Mouse (Mus musculus) cerebellum, adult 11 months (tissue): ENCODE results near the gene Osbpl2.

Experiments
- DNase-seq: peaks from one replicate; pipeline ENCODE4 v3.0.0; 2022

The Osbpl2 gene

DNA sequence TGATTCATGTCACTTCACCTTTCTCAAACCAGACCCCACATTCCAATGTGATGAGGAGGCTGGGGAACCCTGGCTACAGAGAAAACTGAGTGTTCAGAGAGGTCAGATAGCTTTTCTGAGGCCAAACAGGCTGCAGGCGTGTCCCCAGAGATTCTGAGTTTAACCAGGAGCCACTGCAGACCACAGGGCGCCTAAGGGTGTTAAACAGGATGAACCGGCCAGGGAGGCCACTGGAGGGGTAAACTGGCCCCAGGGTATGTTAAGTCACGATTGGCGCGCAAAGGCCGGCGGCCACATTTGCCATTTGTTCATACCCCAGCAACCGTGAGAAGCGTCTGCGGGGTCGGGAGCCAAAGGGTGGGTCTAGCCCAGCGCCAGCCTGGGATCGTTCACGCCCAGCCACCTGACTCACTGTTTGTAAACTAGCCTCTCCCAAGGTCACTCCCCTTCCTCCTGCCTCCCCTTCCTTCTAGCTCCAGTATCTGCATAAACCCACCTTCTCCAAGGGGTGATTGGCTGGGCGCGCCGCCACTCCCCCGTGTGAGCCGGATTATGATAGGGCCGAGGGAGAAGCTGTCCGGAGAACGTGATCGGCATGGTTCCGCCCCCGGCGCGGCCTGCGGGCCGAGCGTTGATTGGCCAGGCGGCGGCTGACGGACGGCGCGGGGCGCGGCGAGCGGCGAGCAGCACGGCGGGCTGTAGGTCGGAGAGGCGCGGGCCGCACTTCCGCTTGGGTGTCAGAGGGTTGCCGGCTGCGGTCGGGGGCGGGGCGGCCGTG, at the start of gene Osbpl2:
Osbpl2 (plus strand) TSS at position 646 of the 778 bp plus-strand sequence.
- DNase-seq = peak; percentile 100

DNA sequence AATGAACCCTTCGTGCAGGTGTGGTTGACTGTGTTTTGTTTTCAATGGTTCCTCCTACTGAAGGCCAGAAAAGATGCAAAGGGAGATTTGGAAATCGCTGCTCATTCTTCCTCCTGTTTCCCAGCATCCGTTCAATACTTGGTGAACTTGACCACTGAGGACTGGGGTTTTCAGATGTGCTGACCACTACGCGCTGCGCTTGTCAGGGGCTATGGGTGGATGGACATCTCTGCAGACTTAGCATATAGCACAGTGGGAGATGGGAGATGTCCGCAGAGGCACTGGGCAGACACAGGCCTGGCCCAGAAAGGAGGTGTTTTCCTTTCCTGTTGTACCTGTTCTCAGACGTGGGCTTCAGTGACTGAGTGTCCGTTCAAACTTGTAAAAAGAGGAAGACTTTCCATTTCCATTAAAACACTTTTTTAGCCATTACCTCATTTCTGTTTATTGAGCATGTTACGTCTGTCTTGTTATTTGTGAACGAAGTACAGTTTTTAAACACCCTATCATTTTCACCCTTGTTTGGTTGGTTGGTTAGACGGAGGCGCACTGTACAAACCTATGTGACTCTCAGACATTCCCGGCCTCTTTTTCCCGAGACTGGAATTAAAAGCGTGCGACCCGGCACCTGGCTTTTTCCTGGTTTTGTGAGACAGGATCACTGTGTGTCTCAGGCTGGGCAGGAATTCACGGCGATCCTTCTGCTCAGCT, 49.2 kb upstream of the Osbpl2 start:
- no peak for DNase-seq

DNA sequence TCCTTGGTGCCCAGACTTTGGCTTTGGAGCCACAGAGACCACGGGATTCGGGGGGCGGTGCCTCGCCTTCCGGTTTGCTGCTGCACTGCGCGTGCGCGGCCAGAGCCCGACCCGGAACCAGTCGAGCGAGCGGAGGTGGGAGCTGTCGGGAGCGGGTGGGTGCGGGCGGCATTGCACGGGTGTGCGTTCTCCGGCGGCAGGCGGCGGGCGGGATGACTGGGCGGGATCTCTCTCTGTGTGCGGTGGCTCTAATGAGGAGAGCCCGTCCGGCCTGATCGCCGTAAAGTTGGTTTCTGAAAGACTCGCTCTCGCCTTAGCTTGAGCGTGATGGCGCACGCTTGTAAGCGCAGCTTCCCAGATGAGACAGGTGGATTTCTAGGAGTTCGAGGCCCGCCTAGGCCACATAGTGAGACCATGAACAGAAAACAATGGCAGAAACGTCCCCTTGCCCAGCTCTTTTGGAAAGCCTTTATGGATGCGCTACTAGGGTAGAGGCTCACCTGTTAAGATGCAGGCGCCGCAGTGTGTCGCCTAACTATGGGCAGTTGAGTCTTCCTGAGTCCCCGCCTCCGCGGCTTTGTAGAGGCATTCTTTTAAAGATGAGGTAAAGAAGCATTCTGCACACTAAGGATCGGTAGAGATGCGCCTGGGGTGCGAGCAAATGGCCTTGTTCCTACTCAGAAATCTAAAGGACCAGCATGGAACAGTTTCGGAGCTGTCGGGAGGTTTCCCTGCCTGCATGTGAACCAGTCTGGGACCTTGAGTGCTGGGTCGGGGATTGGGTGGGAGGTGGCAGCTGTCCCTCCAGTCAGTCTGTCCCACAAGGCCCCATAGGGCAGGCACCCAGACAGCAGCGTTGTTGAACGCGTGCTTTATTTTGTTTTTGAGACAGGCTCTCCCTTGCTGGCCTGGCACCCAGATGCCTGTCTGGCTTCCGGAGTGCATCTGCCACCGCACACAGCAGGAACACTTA, 48.3 kb upstream of the Osbpl2 start, which contains the start of gene Mtg2:
Mtg2 (plus strand) TSS at position 108 of the 973 bp plus-strand sequence.
- DNase-seq = peak; percentile 95

DNA sequence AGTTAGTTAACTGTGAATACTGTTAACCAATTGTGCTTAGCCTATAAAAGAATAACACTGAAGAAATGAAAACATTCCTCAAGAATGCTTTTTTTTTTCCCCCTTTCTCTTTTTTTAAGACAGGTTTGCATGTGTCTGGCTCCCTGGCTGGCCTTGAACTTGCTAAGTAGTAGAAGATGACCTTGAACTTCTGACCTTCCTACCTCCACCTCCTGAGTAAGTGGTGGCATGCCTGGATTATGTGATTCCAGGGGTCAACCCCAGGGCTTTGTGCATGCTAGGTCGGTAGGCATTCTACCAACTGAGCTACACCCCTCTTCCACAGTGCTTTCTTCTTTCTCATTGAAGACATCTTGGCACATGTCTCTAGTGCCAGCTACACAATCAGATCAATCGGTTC, 47.4 kb upstream of the Osbpl2 start:
- DNase-seq = no peak

DNA sequence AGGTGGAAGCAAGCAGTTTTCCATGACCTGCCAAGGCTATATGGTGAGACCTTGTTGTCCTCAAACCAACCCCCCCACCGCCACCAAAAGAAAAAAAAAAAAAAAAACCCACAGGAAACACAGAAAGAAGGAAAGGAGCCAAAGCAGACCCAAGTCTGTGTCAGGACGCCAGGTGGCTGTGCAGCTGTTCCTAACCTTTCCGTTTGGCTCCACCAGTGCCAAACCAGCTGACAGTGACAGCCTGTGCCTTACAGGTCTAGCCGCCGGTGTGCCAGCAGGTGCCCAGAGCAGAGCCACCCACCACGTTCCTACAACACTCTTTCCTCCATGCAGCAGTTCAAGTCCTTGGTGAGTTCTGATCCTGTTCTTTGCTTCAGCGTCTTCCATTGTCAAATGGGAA, 46.2 kb upstream of the Osbpl2 start:
- DNase-seq = no peak

DNA sequence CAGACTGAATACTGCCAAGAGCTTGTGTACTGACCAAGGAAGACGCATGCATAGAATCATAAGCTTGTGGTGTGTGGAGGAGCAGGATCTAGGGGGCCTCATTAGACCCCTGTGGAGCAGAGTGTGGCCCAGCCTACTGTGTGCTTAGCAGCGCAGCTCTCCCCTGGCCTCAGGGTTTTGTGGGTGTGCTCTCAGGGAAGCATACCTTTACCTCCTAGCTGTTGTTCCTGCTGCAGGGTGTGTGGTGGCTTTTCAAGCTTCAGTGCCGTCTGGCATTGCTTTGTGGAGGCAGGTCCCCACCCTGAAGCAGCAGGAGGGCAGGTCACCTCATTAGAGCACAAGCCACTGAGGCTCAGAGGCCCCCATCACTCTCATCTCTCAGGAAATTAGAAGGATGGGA, 41.5 kb upstream of the Osbpl2 start:
- no peak for DNase-seq

DNA sequence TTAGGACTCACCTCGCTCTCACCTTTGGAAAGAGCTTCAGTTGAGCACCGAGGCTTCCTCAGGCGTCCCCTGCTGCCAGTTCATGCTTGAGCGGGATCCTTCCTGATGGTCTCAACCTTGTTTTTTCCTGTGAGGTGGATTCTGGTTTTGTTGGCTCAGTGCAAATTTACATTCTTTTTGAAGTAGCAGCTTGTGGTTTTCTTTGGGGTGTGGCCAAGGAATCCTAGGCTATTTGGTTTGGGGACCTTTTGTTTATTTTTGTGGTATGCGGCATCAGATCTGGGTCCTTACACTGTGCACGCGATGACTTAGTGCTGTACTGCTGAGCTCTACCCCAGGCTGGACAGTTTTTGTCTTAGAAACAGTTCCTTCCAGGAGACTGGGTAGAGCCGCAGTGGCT, 38.4 kb upstream of the Osbpl2 start:
- no peak for DNase-seq

DNA sequence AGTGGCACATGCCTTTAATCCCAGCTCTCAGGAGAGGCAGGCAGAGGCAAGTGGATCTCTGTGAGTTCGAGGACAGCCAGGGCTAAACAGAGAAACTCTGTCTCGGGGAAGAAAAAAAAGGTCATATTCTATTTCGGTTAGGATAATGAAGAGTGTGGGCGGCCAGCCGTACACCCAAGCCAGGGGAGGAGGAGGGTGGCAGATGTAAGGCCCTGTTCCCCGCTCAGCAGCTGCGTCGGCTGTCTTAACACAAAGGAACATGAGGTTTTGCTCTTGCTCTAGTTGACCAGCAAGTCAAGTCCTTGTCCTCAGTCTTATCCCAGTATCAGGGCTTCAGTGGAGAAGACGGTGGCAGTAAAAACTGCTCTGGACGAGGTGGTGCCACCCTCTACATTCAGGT, 36.0 kb upstream of the Osbpl2 start:
- DNase-seq = no peak

DNA sequence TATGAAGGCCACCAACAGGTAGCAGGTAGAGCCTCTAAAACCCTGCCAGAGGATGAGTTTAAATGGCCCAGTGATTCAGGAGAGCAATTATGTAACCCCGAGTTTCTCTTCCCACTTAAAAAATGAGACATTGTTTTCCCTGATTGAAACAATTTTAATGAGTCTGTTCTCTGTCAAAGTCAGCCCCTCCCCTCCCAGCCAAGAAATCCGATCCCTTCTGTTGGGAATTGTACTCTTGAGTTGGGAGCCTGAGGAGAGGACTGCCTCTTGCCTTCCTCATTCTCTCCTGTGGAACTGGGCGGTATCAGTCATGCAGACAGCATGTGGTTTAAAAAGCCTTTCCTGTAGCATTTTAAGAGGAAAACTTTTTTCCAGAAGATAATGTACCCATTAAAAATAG, 34.5 kb upstream of the Osbpl2 start:
- no peak for DNase-seq

DNA sequence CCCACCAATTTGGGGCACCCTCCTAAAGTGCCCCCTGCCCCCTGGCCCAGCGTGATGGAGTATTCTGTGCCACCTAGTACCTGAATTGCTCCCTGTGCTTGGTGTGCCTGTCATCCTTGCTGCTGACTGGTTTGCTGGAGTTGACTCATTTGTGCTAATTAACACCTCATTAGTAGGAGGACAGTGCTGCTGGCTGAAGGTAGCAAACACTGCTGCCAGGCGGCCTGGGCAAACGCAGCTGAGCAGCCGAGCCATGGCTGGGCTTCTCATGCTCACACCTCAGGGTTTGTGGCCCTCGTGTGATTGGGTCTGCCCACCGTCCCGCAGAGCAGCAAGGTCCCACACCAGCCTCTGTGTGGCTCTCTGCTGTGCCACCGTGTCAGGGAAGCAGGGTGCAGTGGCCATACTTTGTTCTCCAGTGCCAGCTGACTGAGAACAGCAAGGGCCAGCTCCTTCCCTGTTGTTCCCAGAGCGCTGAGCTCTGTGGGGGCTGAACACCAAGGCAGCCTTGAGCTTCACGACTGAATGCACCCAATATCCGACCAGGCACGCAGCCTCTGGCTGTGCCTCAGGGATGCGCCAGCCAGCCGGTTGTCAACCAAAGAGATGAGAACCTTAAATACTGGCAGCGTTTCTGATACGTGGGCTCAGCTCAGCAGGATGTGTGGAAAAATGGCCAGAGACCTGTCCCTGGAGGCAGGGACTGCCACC, 33.0 kb upstream of the Osbpl2 start:
- no peak for DNase-seq

DNA sequence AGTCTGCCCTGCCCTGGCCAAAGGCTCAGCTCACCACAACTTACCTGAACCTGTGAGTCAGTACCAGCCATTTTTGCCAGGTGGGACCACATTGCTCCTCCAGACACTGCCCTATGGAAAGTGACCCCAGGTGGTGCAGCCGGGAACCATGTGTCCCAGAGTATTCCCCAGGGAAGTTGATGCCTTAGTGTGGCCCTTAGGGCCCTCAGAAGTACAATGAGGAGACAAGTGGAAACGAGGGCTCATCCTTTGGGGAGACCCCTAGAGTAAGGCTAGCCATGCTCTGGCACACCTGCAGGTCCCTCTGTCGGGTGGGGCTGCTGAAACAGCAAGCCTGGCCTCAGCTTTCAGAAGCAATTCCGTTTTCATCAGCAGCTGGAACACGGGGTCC, 32.5 kb upstream of the Osbpl2 start:
- no peak for DNase-seq

DNA sequence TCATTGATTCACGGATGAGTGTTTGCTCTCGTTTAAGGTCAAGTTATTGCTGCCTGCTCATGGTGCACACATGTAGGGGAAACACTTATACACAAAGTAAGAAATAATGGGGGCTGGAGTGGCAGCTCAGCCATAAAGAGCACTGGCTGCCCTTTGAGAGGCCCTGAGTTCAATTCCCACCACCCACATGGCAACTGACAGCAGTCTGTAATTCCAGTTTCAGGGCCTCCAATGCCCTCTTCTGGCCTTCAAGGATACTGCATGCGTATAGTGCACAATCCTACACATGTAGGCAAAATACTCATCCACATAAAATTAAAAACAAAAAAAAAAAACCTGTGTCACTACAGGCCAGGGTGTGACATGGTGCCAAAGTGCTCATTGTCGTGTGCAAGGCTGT, 31.6 kb upstream of the Osbpl2 start:
- DNase-seq = no peak

DNA sequence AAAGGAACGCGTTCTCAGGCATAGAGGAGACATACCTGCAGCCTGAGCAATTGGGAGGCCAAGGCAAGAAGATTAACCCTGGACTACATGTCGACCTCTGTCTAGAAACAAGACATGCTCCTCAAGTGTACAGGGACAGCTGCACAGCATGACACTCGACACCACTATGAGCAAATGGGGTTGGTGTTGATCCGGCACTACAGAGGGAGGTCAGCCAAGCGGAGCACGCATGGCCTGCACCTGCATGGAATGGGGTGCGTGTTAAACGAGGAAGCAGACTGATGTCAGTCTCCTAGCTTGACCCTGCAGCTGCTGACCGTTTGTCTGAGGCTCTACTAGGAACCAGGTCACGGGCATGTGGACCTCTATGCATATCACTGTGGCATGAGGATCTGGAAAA, 28.8 kb upstream of the Osbpl2 start:
- no peak for DNase-seq

DNA sequence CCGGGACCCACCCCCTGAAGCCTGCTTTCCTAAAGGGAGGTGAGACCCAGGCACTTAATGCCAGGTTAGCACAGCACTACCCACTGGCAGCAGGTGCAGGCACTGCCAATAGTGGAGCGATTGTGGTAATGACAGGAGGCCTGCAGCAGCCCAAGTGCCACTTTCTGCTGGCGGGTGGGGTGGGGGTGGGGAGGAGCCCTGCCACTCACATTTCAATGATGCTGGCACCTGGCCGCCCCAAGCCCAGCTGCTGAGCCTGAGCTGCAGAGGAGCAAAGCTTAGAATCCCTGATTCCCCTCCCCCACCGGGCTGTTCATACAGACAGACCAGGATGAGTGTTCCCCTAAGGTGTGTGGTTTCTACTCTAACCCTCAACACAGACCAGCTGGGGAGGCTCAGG, 23.4 kb upstream of the Osbpl2 start:
- no peak for DNase-seq

DNA sequence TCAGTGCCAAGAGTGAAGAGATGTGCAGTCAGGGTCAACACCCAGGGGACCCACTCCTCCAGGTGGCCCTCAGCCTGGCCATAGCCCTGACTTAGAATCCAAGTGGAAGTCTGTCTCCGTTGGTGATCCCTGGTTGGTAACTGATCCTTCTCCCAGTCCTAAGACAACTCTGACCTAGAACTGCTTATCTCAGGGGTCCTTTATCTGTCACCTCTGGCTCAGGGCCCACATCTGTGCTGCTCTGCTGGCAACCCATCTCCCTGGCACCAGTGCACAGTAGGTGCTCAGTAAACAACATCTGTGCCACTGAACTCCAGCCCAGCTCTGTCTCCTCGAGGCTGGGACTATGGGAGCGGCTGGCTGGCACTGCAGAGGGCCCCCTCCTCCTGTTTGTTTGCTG, 21.5 kb upstream of the Osbpl2 start:
- DNase-seq = no peak

DNA sequence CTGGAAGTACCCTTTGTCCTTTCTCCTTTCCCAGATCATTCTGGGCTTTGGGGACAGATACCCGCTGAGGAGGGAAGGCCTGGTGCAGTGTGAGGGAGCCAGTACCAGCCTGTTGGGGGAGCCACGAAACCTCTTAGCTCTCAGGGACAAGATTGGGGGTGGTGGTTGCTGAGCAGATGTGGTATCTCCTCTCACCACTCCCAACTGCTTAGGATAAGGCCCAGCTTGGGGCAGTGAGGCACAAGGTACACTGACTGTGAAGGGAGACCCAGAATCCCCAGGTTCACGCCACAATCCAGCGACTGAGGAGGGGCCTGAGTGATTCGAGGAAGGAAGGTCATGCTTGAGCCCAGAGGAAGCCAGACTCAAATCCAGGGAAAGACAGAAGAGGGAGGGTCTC, 20.9 kb upstream of the Osbpl2 start:
- DNase-seq = no peak

DNA sequence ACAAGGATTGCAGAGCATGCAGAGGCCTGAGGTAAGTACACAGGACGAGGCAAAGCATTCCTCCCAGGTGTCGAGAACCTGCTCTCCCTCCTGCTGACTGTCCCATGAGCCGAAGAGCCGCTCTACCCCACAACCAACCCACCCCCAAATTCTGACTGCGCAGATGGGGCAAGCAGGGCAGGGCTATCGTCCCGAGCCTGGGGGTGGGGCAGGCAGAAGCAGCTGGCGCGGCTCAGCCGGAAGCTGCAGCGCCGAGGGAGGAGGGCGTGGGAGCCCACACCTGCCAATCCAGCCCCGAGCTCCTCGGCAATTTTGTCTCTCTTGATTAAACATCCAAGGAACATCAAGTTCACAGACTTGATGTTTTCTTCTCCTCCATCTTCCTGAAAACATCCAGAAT, 19.6 kb upstream of the Osbpl2 start:
- DNase-seq = no peak

DNA sequence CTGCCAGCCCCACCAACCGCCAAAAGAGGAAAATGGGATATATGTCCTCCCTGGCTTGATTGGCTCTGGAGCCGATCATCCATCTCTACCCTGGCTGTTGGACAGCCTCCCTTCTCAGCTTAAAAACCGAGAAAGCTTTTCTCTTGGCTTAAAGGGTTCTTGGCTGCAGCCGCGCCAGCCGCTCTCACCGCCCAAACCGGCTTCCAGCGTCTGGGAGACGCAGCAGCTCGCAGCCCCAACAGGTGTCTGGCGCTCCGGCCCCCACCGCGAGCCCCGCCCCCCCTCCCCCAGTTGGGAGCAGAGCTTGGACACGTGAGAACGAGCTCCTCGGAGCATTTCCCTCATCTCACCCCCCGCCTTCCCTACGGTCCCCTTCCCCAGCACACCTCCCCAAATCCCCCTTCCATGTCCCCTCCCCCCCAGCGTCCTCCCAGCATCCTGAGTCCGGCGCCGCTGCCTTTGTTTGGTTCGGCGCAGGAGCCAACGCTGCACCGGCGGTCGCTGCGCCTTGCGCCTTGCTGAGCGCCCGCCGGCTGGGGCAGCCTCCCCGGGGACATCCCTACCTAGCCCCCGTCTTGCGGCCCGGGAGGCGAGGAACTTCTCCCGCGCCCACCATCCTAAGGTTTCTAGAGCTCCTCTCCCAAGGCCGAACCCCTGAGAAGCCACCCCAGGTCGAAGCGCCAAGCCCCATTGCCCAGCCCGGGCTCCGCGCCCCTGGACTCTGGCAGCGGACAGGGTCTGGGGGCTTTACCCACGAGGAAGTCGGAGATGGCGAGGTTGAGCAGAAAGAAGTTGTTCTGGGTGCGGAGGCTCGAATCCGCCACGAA, 15.7 kb upstream of the Osbpl2 start:
- peak; percentile 41 for DNase-seq

DNA sequence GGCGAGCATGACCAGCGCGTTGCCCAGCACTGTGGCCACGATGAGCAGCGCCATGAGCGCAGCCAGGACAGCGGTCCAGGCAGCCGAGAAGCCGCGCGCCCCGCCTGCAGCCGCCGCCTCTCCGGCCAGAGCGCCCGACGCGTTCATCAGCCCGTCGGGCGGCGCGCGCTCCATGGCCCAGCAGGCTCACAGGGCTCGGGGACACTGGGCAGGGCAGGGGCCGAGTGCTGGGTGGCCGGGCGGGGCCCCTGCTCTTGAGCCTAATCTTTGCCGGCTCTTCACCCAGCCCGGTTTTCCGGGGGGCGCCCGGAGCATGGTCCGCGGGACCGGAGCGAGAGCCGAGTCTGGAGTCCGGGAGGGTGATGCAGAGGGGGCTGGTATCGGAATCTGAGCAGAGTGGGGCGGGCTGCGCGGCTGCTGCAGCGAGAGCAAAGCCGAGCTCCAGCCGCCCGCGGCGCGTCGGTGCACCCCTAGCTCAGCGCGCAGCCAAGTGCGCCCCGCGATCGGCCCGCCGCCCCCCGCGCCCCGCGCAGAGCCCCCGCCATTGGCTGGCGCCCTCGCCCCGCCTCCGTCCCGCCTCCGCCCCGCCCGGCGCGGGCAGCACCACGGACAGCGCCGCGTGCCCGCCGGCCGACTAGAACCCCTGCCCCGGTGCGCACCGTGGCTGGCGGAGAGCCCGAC, 15.0 kb upstream of the Osbpl2 start, which contains the start of gene Hrh3:
Hrh3 (minus strand) TSS at position 511 of the 681 bp plus-strand sequence.
- DNase-seq = peak; percentile 76

DNA sequence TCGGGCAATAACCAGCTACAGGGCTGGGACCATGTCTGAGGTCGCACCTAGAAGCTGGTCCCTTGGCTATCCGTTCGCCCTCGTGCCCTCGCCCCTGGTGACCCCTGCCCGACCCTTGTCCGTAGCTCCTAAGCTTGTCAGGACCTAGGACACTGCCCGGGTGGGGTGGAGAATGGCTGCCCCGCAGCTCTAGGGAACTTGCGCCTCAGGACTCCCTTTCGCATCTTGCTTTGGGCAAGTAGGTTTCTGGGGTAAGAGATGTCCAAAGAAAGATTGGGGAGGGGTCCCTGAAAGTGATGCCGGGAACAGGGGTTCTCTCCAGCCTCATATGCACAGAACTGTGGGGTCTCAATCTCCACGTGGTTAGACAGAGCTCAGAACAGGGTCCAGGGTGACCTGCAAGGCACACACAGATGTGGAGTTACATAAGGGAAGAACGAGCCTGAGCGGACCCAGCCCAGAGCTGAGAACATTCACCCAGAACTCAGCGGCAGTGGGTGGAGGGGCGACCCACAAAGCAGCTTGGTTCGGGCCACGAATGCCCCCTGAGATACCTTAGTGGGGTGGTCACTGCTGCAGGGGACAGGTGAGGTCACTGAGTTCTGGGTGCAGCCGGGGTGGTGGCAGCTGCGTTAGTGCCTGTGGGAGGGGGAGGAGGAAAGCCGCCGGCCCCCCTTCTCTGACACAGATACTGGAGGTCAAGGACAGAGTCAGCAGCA, 14.3 kb upstream of the Osbpl2 start:
- no peak for DNase-seq
